Mouse (Mus musculus) lung, postnatal 0 days (tissue): ENCODE measurements around the gene Fgf14. TPM values are rescaled to one million over a fixed set of nuclear protein-coding genes. Genes with fewer than 3 reads are reported as not detected.

ENCODE experiments used
- ATAC-seq: fragments of 200-750 bp; cut with Nextera tagmentation; 2 replicates; pipeline ENCODE4 v1.8.0; 2017; ENCODE audit warnings: moderate library complexity
- DNase-seq: peaks from one replicate; pipeline ENCODE4 v3.0.0-alpha.2; 2016; ENCODE audit warnings: low spot score
- H3K27ac ChIP-seq: fragments of 300-500 bp; sonication (generic); 2 replicates; pipeline ENCODE4 v1.5.1; 2014; ENCODE audit warnings: antibody characterized with exemption, mild to moderate bottlenecking, low read length, mixed read lengths
- H3K27me3 ChIP-seq: fragments of 300-500 bp; sonication (generic); replicated peaks from 2 replicates; pipeline ENCODE4 v1.6.1; 2014; ENCODE audit warnings: low read length, mixed read lengths; ENCODE audit not compliant: insufficient read depth
- H3K36me3 ChIP-seq: fragments of 300-500 bp; sonication (generic); 2 replicates; pipeline ENCODE4 v1.6.1; 2014; ENCODE audit warnings: low read length, mixed read lengths; ENCODE audit not compliant: insufficient read depth
- H3K4me1 ChIP-seq: fragments of 300-500 bp; sonication (generic); 2 replicates; pipeline ENCODE4 v1.6.1; 2014; ENCODE audit warnings: antibody characterized with exemption, low read depth, low read length, mixed read lengths; ENCODE audit not compliant: insufficient read depth
- H3K4me2 ChIP-seq: fragments of 300-500 bp; sonication (generic); replicated peaks from 2 replicates; pipeline ENCODE4 v1.6.1; 2014; ENCODE audit warnings: low read depth, mild to moderate bottlenecking, low read length, moderate library complexity, mixed read lengths
- H3K4me3 ChIP-seq: fragments of 300-500 bp; sonication (generic); 2 replicates; pipeline ENCODE4 v1.5.1; 2014; ENCODE audit warnings: low read depth, low read length
- H3K9ac ChIP-seq: fragments of 300-500 bp; sonication (generic); replicated peaks from 2 replicates; pipeline ENCODE4 v1.6.1; 2014; ENCODE audit warnings: low read depth, mild to moderate bottlenecking
- H3K9me3 ChIP-seq: fragments of 300-500 bp; sonication (generic); 2 replicates; pipeline ENCODE4 v1.6.1; 2016; ENCODE audit warnings: low read length, mixed read lengths
- CTCF ChIP-seq: IDR thresholded peaks from 2 replicates; pipeline ENCODE4 v1.5.1; 2016; ENCODE audit warnings: antibody characterized with exemption, mild to moderate bottlenecking
- EP300 ChIP-seq: IDR thresholded peaks from 2 replicates; pipeline ENCODE4 v1.6.1; 2016; ENCODE audit warnings: antibody characterized with exemption, mild to moderate bottlenecking, control low read depth
- WGBS: fragments of 180-500 bp; shearing (Covaris S2); extraction: QIAGEN DNeasy Blood & Tissue Kit; methylation state at CpG from one replicate; pipeline ENCODE4 v1.1.7; 2014; 5-methylcytosine and 5-hydroxymethylcytosine counted together
- polyA plus RNA-seq: library from polyadenylated mRNA; unstranded; fragments of >200 nt; fragmentation: Nextera tagmentation; extraction: Ambion mirVana; gene quantifications from 2 replicates; pipeline ENCODE4 v1.2.1, GENCODE M21; 2015

The Fgf14 gene
- polyA plus RNA-seq, 1 experiment from 2014 or later: 0.06 TPM

DNA sequence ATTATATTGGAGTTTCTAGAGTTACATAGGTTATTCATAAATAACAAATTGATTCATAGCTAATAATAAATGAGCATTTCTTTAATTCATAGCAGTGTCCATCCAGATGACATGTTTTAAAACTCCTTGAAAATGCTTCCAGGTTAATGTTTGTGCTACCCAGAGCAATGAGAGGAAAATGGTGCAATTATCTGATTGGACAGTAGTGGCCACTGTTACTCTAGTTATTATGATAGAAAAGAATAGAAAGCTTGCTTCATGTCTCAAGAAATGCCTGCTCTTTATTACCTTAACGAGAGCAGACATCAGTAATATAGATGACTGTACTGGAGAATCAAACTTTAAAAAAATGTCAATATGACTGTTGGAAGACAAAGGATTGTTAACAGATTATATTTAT is 454.5 kb downstream of the Fgf14 start:
- DNase-seq (peak; percentile 8), ATAC-seq (no peak)
- Histone ChIP-seq H3K4me3 (no peak overlapping the region), H3K4me1 (no peaks in the 10 kb centered on the region), H3K27ac (no peak overlapping the region), H3K4me2 (no peak overlapping the region), H3K36me3 (no peaks in the 10 kb centered on the region), H3K9ac (no peak overlapping the region), H3K9me3 (no peaks in the 10 kb centered on the region), H3K27me3 (no peaks in the 10 kb centered on the region)
- TF ChIP-seq CTCF: peak; percentile 14; the same call in 1 of the 2 replicates
- TF ChIP-seq EP300: no peak
- WGBS: 27% methylated on average over 1 of the region's 1 CpGs

DNA sequence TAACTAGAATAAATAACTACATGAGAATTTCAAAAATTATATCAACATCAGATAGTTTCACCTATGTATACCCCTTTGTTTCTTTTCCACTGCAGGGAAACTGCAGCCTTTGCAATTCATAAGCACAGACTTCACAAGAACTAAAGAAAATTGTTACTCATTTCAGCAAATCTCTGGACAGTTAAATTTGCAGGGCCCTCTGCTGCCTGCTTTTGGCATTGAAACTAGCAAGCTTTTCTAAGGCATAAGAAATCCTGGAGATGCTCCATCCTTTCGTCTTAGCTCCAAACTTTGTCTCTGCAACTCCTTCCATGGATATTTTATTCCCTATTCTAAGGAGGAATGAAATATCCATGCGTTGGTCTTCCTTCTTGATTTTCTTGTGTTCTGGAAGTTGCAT is 455.9 kb downstream of the Fgf14 start:
- 48% methylated on average over 2 of the region's 2 CpGs for WGBS
- no peaks in the 10 kb centered on the region for H3K27me3 ChIP-seq
- H3K9me3 ChIP-seq: no peaks in the 10 kb centered on the region
- H3K4me3 ChIP-seq: no peak overlapping the region
- ATAC-seq (no peak), DNase-seq (no peak)
- no peak overlapping the region for H3K4me2 ChIP-seq
- H3K36me3 ChIP-seq: no peaks in the 10 kb centered on the region
- H3K4me1 ChIP-seq: no peaks in the 10 kb centered on the region
- no peak overlapping the region for H3K9ac ChIP-seq
- H3K27ac ChIP-seq: no peak overlapping the region
- TF ChIP-seq EP300 (no peak), CTCF (no peak)

DNA sequence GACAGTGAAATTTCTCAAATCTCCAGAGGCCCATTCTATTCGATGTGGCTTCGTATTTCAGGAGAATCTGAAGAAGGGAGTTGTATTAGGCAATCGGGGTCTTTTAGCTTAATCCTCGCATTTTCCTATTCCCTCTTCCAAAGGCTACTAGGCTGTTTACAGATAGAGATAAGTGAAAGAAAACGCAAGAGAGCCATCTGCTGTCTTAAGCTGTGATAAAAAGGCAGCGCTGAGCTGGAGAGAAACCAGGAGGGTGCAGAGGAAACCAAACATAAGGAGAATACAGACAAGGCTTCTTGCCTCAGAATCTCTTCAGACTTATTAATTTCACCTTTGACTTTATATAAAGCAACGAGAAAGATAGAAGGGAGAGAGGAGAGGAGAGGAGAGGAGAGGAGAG is 481.1 kb downstream of the Fgf14 start:
- DNase-seq: no peak
- Histone ChIP-seq H3K27ac (no peak overlapping the region), H3K9ac (no peak overlapping the region), H3K4me1 (no peaks in the 10 kb centered on the region), H3K36me3 (no peaks in the 10 kb centered on the region), H3K27me3 (0 out of 2 replicates have a peak, but pooled peaks cover 4% of the 10 kb centered on the region), H3K4me2 (no peak overlapping the region), H3K4me3 (no peak overlapping the region), H3K9me3 (no peaks in the 10 kb centered on the region)
- WGBS: 12% methylated on average over 7 of the region's 7 CpGs
- ATAC-seq: no peak
- no peak for TF ChIP-seq EP300
- TF ChIP-seq CTCF: no peak

DNA sequence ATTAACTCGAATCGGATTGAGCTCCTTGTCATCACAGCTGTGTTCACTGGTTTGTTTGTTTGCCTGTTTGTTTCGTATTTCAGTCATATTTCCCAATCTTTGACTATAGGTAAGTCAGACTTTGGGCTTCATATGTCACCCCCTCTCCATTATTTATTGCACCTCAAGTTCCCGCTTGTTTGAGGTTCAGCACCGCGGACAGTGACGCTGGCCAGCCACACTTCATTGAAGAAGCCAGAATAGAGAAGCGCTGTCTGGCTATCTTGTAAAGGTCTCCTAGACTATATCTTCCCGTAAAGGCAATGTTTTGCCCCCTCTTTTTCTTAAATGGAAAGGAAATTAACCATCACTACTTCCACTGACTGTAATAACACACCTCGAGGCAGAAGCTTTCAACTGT is 481.6 kb downstream of the Fgf14 start:
- 0 out of 2 replicates have a peak, but pooled peaks cover 4% of the 10 kb centered on the region for H3K27me3 ChIP-seq

DNA sequence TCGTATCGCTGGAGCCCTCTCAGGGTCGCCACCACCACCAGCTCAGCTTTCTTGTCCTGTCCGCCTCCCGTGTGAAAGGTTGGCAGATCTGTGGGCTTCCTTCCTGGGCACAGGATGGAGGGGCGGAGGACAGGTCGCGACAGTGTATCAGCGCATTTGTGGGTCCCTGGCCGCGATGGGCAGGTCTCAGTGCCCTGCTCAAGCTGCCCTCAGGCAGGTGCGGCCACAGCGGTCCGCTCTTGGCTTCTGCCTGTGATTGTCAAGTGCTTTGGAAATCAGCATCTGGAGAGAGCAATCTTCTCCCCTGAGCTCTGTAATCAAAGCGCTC is 484.1 kb downstream of the Fgf14 start:
- DNase-seq (no peak), ATAC-seq (no peak)
- 2% methylated on average over 15 of the region's 15 CpGs for WGBS
- Histone ChIP-seq H3K4me2 (no peak overlapping the region), H3K9me3 (no peaks in the 10 kb centered on the region), H3K4me1 (no peaks in the 10 kb centered on the region), H3K9ac (no peak overlapping the region), H3K4me3 (no peak overlapping the region), H3K36me3 (no peaks in the 10 kb centered on the region), H3K27me3 (0 out of 2 replicates have a peak, but pooled peaks cover 4% of the 10 kb centered on the region), H3K27ac (no peak overlapping the region)
- TF ChIP-seq EP300 (no peak), CTCF (no peak)

More for the DNA sequence above, 481.6 kb downstream of the Fgf14 start:
- Histone ChIP-seq H3K36me3 (no peaks in the 10 kb centered on the region), H3K4me1 (no peaks in the 10 kb centered on the region), H3K4me2 (no peak overlapping the region), H3K9ac (no peak overlapping the region), H3K9me3 (no peaks in the 10 kb centered on the region), H3K4me3 (no peak overlapping the region), H3K27ac (no peak overlapping the region)
- TF ChIP-seq EP300: no peak
- TF ChIP-seq CTCF: no peak
- WGBS: 28% methylated on average over 10 of the region's 10 CpGs
- ATAC-seq (no peak), DNase-seq (no peak)

DNA sequence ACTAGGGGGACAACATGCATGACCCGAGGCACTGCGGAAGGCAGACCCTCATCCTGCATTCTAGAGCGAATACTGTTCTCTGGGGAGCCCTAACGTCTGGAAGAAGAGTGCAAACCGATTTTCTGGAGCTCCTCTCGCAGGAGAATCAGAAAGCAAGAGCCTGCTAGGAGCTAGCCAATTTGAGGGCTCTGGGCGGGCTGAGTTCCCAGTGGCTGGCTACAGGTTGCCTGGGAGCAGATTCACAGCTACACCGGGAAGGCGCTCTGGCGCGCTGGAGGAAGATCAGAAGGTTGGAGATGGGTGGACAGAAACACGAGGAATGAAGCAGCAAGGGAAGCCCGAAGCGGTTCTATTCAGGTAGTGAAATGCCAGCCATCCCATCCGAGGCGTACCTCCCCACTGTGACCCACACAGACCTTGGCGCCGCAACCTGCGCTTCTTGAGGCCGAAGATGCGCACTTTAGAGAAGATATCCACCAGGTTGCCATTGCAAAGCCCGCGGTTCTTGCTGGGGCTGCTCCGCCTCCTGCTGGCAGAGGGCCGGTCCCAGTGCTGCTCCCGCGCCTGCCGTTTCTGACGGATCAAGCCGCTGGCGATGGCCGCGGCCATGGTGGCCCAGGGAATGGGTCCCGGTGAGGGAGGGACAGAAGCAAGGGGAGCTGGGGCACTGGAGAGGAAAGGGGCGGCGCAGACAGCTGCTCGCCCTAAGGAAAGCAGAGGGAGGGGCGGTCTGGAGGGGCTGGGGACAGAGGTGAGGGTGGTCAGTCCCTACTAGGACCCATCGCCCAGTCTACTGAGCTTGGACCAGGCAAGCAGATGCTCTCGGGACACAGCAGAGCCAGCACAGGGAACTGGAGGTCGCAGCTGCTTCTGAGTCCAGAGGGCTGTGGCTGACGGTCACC is 484.8 kb downstream of the Fgf14 start:
- DNase-seq: no peak
- Histone ChIP-seq H3K9ac (no peak overlapping the region), H3K4me3 (no peak overlapping the region), H3K36me3 (no peaks in the 10 kb centered on the region), H3K4me2 (no peak overlapping the region), H3K27ac (no peak overlapping the region), H3K4me1 (no peaks in the 10 kb centered on the region), H3K9me3 (no peaks in the 10 kb centered on the region), H3K27me3 (0 out of 2 replicates have a peak, but pooled peaks cover 4% of the 10 kb centered on the region)
- WGBS: 2% methylated on average over 42 of the region's 42 CpGs
- no peak for TF ChIP-seq CTCF
- no peak for TF ChIP-seq EP300
- ATAC-seq: no peak
